ENCODE assay signal across 8 mouse cellular contexts in the genomic region with DNA sequence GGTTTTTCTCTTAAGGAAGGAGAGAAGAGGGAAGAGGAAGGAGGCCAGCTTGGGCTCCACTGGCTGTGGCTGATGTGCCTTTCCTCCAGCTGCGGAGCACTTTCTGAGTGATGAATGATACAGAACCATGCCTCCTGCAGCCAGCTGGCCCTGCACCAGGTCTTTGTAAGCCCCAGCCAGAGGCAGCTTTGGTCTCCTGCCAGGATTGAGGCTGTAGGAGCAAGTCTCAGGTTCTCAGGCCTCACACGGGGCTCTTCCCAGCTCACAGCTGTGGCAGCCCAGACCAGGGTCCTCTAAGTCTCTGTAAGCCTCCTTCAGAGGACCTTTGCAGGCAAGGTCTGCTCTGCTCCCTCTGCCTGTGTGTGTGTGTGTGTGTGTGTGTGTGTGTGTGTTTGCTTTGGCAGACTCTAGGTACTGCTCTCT.
A peak's percentile ranks its signal among the peaks of the same experiment; 100 is the strongest.
DNase-seq lines count a peak whose midpoint lies in the region; ATAC-seq and TF ChIP-seq lines count a peak whose summit lies in the region.

No protein-coding gene starts in this region.

- no peaks in the 10 kb centered on the region for H3K27me3 ChIP-seq in hindbrain, postnatal 0 days (ENCODE audit: insufficient read depth, low read length)
- H3K27me3 ChIP-seq in megakaryocyte, embryonic 14.5 days (replicated peaks), result peaks cover 1% of the 10 kb centered on the region

- peak; percentile 87 for ATAC-seq in hindbrain, postnatal 0 days

- WGBS in hindbrain, postnatal 0 days, result 9% methylated on average over 2 of the region's 2 CpGs

- H3K36me3 ChIP-seq in hindbrain, postnatal 0 days (ENCODE audit: insufficient read depth, low read length), result no peaks in the 10 kb centered on the region
- H3K36me3 ChIP-seq in megakaryocyte, embryonic 14.5 days (replicated peaks; ENCODE audit: low read length), result no peaks in the 10 kb centered on the region

- H3K4me2 ChIP-seq in hindbrain, postnatal 0 days (ENCODE audit: low read depth, low read length), result no peak overlapping the region

- no peak overlapping the region for H3K9ac ChIP-seq in hindbrain, postnatal 0 days (replicated peaks; ENCODE audit: low read length)

- H3K4me3 ChIP-seq in hindbrain, postnatal 0 days (ENCODE audit: low read length), result no peak overlapping the region
- H3K4me3 ChIP-seq in megakaryocyte, embryonic 14.5 days (replicated peaks), result peak overlapping the region; percentile 2

- no peak for TF ChIP-seq CTCF in hindbrain, postnatal 0 days (IDR thresholded peaks at IDR 0.05; ENCODE audit: low read depth)

- intact Hi-C loops in gastrocnemius, postnatal 36 days (cut with DNase I), result no loop called here
- intact Hi-C loops in left cerebral cortex, postnatal 14 days (cut with DNase I), result no loop called here

- peak; percentile 86 for DNase-seq in adipocyte (ENCODE audit: low spot score)
- peak; percentile 29 to 63 for DNase-seq in cerebellum, postnatal 4 days (ENCODE audit: low spot score in 2 of 2)
- DNase-seq in gastrocnemius, postnatal 36 days, result peak; percentile 85 to 86
- DNase-seq in hindbrain, postnatal 0 days (ENCODE audit: low spot score), result peak; percentile 86
- DNase-seq in left cerebral cortex, postnatal 14 days (ENCODE audit: low spot score in 2 of 2), result peak; percentile 55 to 65
- DNase-seq in skeletal muscle tissue, adult 2 months (ENCODE audit: low read depth, low spot score), result peak; percentile 91
- DNase-seq in spleen, postnatal 4 days (ENCODE audit: low spot score in 2 of 2), result no peak

- peak overlapping the region; percentile 51 for H3K27ac ChIP-seq in hindbrain, postnatal 0 days

- H3K9me3 ChIP-seq in hindbrain, postnatal 0 days (ENCODE audit: low read length), result no peaks in the 10 kb centered on the region
- H3K9me3 ChIP-seq in megakaryocyte, embryonic 14.5 days, result 0 out of 2 replicates have a peak, but pooled peaks cover 2% of the 10 kb centered on the region

- peaks cover 10% of the 10 kb centered on the region for H3K4me1 ChIP-seq in hindbrain, postnatal 0 days (ENCODE audit: insufficient read depth, low read length)
- peaks cover 50% of the 10 kb centered on the region for H3K4me1 ChIP-seq in megakaryocyte, embryonic 14.5 days

Comparison
In these comparisons a context has a peak if more than half of its experiments do, and no peak if none do; other contexts are left out.
1. DNase-seq: peak in adipocyte (single experiment), cerebellum, postnatal 4 days (2 of 2), gastrocnemius, postnatal 36 days (2 of 2), hindbrain, postnatal 0 days (single experiment), left cerebral cortex, postnatal 14 days (2 of 2) and skeletal muscle tissue, adult 2 months (single experiment); none in spleen, postnatal 4 days (0 of 2).